Mouse (Mus musculus) forebrain, embryonic 16.5 days (tissue): ENCODE measurements around the gene Shpk. TPM values are rescaled to one million over a fixed set of nuclear protein-coding genes. Genes with fewer than 3 reads are reported as not detected.

Experiments
- ATAC-seq: fragments of 200-750 bp; cut with Nextera tagmentation; 2 replicates; pipeline ENCODE4 v1.8.0; 2017; ENCODE audit warnings: mild to moderate bottlenecking, moderate library complexity
- H3K27ac ChIP-seq: fragments of 300-500 bp; sonication (generic); 2 replicates; pipeline ENCODE4 v1.5.1; 2014; ENCODE audit warnings: low read length, control low read depth
- H3K27me3 ChIP-seq: fragments of 300-500 bp; sonication (generic); replicated peaks from 2 replicates; pipeline ENCODE4 v1.6.1; 2014; ENCODE audit warnings: low read length; ENCODE audit not compliant: control insufficient read depth, insufficient read depth
- H3K36me3 ChIP-seq: fragments of 300-500 bp; sonication (generic); 2 replicates; pipeline ENCODE4 v1.6.1; 2014; ENCODE audit not compliant: control insufficient read depth, insufficient read depth
- H3K4me1 ChIP-seq: fragments of 300-500 bp; sonication (generic); replicated peaks from 2 replicates; pipeline ENCODE4 v1.6.1; 2014; ENCODE audit warnings: low read length; ENCODE audit not compliant: control insufficient read depth, insufficient read depth
- H3K4me2 ChIP-seq: fragments of 300-500 bp; sonication (generic); 2 replicates; pipeline ENCODE4 v1.6.1; 2014; ENCODE audit warnings: mild to moderate bottlenecking, low read length, control low read depth
- H3K4me3 ChIP-seq: fragments of 300-500 bp; sonication (generic); replicated peaks from 2 replicates; pipeline ENCODE4 v1.5.1; 2014; ENCODE audit warnings: mild to moderate bottlenecking, low read length, control low read depth
- H3K9ac ChIP-seq: fragments of 300-500 bp; sonication (generic); replicated peaks from 2 replicates; pipeline ENCODE4 v1.6.1; 2014; ENCODE audit warnings: low read depth, low read length, control low read depth
- H3K9me3 ChIP-seq: fragments of 300-500 bp; sonication (generic); 2 replicates; pipeline ENCODE4 v1.6.1; 2016; ENCODE audit warnings: low read length; ENCODE audit not compliant: control insufficient read depth
- WGBS: fragments of 180-500 bp; shearing (Covaris S2); extraction: QIAGEN DNeasy Blood & Tissue Kit; methylation state at CpG from one replicate; pipeline ENCODE4 v1.1.7; 2014; 5-methylcytosine and 5-hydroxymethylcytosine counted together
- polyA plus RNA-seq: library from polyadenylated mRNA; unstranded; fragments of >200 nt; fragmentation: Nextera tagmentation; extraction: Ambion mirVana; gene quantifications from 2 replicates; pipeline ENCODE4 v1.2.1, GENCODE M21; 2015

Gene Shpk
- polyA plus RNA-seq, 1 experiment from 2014 or later, result 1.3 TPM

DNA sequence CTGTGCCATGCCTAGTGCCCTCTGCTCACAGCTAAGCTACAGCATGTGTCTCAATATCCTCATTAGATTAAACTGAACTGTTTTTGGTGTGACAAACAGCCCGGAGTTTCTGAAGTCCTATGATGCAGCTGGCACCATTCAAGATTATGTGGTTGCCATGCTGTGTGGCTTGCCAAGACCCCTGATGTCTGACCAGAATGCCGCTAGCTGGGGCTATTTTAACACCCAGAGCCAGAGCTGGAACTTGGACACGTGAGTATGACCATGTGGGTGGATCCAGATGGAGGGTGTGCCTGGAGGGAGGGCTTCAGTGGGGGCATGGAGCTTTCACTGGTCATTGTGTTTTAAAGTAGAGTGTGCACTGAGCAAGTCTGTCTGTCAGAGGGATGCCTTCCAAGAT, 14.7 kb downstream of the Shpk start:
- 70% methylated on average over 3 of the region's 3 CpGs for WGBS
- H3K36me3 ChIP-seq, result no peaks in the 10 kb centered on the region
- no peaks in the 10 kb centered on the region for H3K27me3 ChIP-seq
- H3K27ac ChIP-seq, result no peak overlapping the region
- no peaks in the 10 kb centered on the region for H3K9me3 ChIP-seq
- no peak overlapping the region for H3K4me2 ChIP-seq
- H3K9ac ChIP-seq, result no peak overlapping the region
- H3K4me3 ChIP-seq, result no peak overlapping the region
- no peak for ATAC-seq
- H3K4me1 ChIP-seq, result no peaks in the 10 kb centered on the region

DNA sequence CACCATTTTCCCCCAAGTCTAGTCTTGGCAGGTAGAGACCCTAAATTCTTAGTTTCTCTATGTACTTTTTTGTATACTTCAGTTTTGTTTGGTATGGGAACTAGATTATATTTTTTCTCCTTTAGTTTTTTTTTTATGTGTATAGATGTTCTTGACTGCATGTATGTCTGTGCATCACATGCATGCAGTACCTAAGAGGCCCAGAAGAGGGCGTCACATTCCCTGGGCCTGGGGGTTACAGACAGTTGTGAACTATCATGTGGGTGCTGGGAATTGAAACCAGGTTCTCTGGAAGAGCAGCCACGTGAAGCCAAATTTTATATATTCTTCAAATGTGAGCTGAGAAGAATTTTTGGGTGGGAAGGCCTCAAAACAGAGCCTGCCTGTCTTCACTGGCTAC, 20.4 kb downstream of the Shpk start:
- 65% methylated on average over 2 of the region's 2 CpGs for WGBS
- no peaks in the 10 kb centered on the region for H3K36me3 ChIP-seq
- ATAC-seq, result no peak
- no peaks in the 10 kb centered on the region for H3K4me1 ChIP-seq
- H3K27me3 ChIP-seq, result no peaks in the 10 kb centered on the region
- no peak overlapping the region for H3K9ac ChIP-seq
- H3K4me3 ChIP-seq, result no peak overlapping the region
- no peak overlapping the region for H3K4me2 ChIP-seq
- no peak overlapping the region for H3K27ac ChIP-seq
- no peaks in the 10 kb centered on the region for H3K9me3 ChIP-seq

DNA sequence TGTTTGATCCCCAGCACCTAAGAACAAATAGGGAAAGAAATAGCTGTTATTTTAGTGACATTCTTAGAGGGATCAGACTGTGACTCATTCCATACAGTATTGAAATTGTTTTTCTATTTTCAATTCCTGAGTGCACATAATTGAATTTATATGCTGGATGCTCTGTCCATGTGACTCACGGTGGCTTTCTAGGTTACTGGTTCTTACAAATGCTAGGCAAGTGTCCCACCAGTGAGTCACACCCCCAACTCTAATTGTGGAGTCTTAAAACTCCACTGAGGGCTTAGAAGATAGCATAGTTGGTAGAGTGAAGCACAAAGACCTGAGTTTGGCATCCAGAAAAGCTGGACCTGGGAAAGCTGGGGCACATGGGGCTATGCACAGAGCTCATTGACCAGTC, 21.4 kb downstream of the Shpk start:
- Histone ChIP-seq H3K36me3 (no peaks in the 10 kb centered on the region), H3K4me2 (no peak overlapping the region), H3K9ac (no peak overlapping the region), H3K4me1 (no peaks in the 10 kb centered on the region), H3K27ac (no peak overlapping the region), H3K27me3 (no peaks in the 10 kb centered on the region), H3K4me3 (no peak overlapping the region), H3K9me3 (no peaks in the 10 kb centered on the region)
- WGBS, result 92% methylated on average over 1 of the region's 1 CpGs
- ATAC-seq, result no peak

GRCm38 (mm10) chr11:73222846-73223245, 23.6 kb downstream of the Shpk start:
- Histone ChIP-seq H3K9ac (no peak overlapping the region), H3K27me3 (no peaks in the 10 kb centered on the region), H3K36me3 (no peaks in the 10 kb centered on the region), H3K4me1 (no peaks in the 10 kb centered on the region), H3K4me2 (no peak overlapping the region), H3K4me3 (no peak overlapping the region), H3K9me3 (no peaks in the 10 kb centered on the region), H3K27ac (no peak overlapping the region)
- no peak for ATAC-seq
- 57% methylated on average over 5 of the region's 5 CpGs for WGBS

- WGBS, result 66% methylated on average over 2 of the region's 2 CpGs
- no peak overlapping the region for H3K4me2 ChIP-seq
- H3K4me3 ChIP-seq, result no peak overlapping the region
- no peaks in the 10 kb centered on the region for H3K36me3 ChIP-seq
- no peaks in the 10 kb centered on the region for H3K27me3 ChIP-seq
- H3K9ac ChIP-seq, result no peak overlapping the region
- H3K9me3 ChIP-seq, result 0 out of 2 replicates have a peak, but pooled peaks cover 2% of the 10 kb centered on the region
- H3K27ac ChIP-seq, result no peak overlapping the region
- H3K4me1 ChIP-seq, result no peaks in the 10 kb centered on the region
- no peak for ATAC-seq
Observed at GRCm38 (mm10) chr11:73223966-73224365, 24.7 kb downstream of the Shpk start.

DNA sequence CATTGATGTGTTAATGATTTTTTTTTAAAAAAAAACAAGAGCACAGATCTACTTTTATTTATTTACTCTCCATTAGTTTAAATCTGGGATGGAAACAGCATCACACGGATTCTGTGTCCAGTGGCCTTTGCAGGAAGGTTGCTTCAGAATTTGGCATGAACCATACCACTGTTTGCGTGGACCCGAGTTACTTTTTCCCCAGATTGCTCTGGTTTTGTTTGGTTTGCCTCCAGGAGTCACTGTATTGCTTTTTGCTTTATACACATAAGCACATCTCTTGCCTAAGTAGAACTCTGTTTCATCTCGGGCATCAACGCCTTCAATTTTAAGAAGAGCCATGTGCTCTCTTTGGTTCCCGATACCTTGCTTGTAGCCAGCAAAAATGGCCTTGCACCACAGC, 26.6 kb downstream of the Shpk start:
- H3K27ac ChIP-seq, result no peak overlapping the region
- no peak overlapping the region for H3K9ac ChIP-seq
- no peaks in the 10 kb centered on the region for H3K36me3 ChIP-seq
- H3K4me1 ChIP-seq, result no peaks in the 10 kb centered on the region
- no peak for ATAC-seq
- H3K4me2 ChIP-seq, result no peak overlapping the region
- no peaks in the 10 kb centered on the region for H3K27me3 ChIP-seq
- 91% methylated on average over 6 of the region's 6 CpGs for WGBS
- H3K4me3 ChIP-seq, result no peak overlapping the region
- 0 out of 2 replicates have a peak, but pooled peaks cover 3% of the 10 kb centered on the region for H3K9me3 ChIP-seq

DNA sequence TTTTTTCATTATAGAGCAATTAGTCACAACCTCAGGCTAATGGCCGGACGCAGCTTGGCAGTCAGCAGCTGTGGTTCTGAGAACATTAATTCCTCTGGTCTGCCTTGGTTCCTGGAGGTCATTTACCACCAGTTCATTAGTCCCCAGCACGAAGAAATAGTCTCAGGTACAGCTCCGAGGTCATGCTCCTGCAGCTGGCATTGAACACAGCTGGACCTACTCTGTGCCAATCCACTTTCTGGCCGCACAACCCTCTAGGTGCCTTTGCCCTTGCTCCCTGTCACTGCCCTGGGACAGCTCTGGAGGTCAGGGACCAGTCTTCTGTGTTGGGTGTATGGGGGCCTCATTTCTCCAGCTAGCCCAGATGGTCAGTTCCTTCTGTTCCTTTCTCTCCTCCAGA, 29.6 kb downstream of the Shpk start:
- Histone ChIP-seq H3K9ac (no peak overlapping the region), H3K4me2 (no peak overlapping the region), H3K4me3 (no peak overlapping the region), H3K36me3 (no peaks in the 10 kb centered on the region), H3K9me3 (0 out of 2 replicates have a peak, but pooled peaks cover 3% of the 10 kb centered on the region), H3K27me3 (no peaks in the 10 kb centered on the region), H3K4me1 (no peaks in the 10 kb centered on the region), H3K27ac (no peak overlapping the region)
- 82% methylated on average over 5 of the region's 5 CpGs for WGBS
- ATAC-seq, result no peak

- ATAC-seq, result no peak
- H3K4me3 ChIP-seq, result no peak overlapping the region
- H3K9ac ChIP-seq, result no peak overlapping the region
- no peaks in the 10 kb centered on the region for H3K36me3 ChIP-seq
- H3K4me1 ChIP-seq, result no peaks in the 10 kb centered on the region
- no peak overlapping the region for H3K4me2 ChIP-seq
- WGBS, result 86% methylated on average over 5 of the region's 5 CpGs
- no peak overlapping the region for H3K27ac ChIP-seq
- no peaks in the 10 kb centered on the region for H3K27me3 ChIP-seq
- 0 out of 2 replicates have a peak, but pooled peaks cover 3% of the 10 kb centered on the region for H3K9me3 ChIP-seq
Observed at GRCm38 (mm10) chr11:73230081-73230480, 30.8 kb downstream of the Shpk start.

DNA sequence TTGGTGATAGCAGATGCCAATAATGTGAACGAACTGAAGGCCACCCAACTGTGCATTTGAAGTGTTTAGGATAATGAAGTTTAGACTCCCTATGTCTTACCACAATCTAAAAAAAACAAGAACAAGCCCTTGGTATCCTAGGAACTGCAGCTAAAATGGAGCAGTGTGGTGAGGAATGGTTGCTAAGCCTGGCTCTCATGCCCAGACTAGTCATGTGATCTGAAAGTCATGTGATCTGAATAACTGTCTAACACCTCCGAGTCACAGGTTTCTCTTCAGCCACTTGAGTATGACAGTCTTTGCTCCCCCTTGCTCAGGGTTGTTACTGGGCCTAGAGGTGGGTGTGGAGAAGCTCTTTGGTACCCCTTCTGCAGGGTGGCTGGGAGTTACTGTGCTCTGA, 33.3 kb downstream of the Shpk start:
- ATAC-seq, result no peak
- H3K4me2 ChIP-seq, result no peak overlapping the region
- WGBS, result 60% methylated on average over 2 of the region's 2 CpGs
- no peaks in the 10 kb centered on the region for H3K27me3 ChIP-seq
- no peaks in the 10 kb centered on the region for H3K36me3 ChIP-seq
- H3K27ac ChIP-seq, result no peak overlapping the region
- H3K9me3 ChIP-seq, result 0 out of 2 replicates have a peak, but pooled peaks cover 3% of the 10 kb centered on the region
- no peak overlapping the region for H3K4me3 ChIP-seq
- H3K4me1 ChIP-seq, result no peaks in the 10 kb centered on the region
- no peak overlapping the region for H3K9ac ChIP-seq

- Histone ChIP-seq H3K4me2 (no peak within 1 kb of the TSS), H3K9me3 (0 out of 2 replicates have a peak, but pooled peaks cover under 1% of the 10 kb centered on the region), H3K36me3 (no peaks in the 10 kb centered on the region), H3K27me3 (no peaks in the 10 kb centered on the region), H3K4me1 (no peaks in the 10 kb centered on the region), H3K4me3 (no peak within 1 kb of the TSS), H3K9ac (no peak within 1 kb of the TSS), H3K27ac (no peak within 1 kb of the TSS)
- WGBS, result 85% methylated on average over 5 of the region's 5 CpGs
- ATAC-seq, result no peak
Observed at GRCm38 (mm10) chr11:73233992-73234391, 34.7 kb downstream of the Shpk start, which contains the start of gene Trpv1. Gene Trpv1 (plus strand): TSS chr11:73234292.
